Mouse (Mus musculus) liver, embryonic 14.5 days (tissue): Measurements from ENCODE around the gene Ints6l. TPM values are rescaled to one million over a fixed set of nuclear protein-coding genes. Genes with fewer than 3 reads are reported as not detected.

Experiments
- ATAC-seq: fragments of 200-750 bp; cut with Nextera tagmentation; 2 replicates; pipeline ENCODE4 v1.8.0; 2017; ENCODE audit warnings: moderate number of reproducible peaks, mild to moderate bottlenecking, moderate library complexity; ENCODE audit not compliant: insufficient read depth
- DNase-seq, 3 experiments: peaks; one replicate each; pipeline ENCODE4 v3.0.0-alpha.2; 2012 to 2013; ENCODE audit warnings: low read depth in 3 of 3, low spot score in 3 of 3
- H3K27ac ChIP-seq: fragments of 300-500 bp; sonication (generic); 2 replicates; pipeline ENCODE4 v1.5.1; 2014; ENCODE audit warnings: moderate library complexity, mild to moderate bottlenecking, control low read depth, inconsistent platforms
- H3K27me3 ChIP-seq: fragments of 300-500 bp; sonication (generic); 2 replicates; pipeline ENCODE4 v1.6.1; 2014; ENCODE audit warnings: mild to moderate bottlenecking, low read length, moderate library complexity; ENCODE audit not compliant: control insufficient read depth, insufficient read depth
- H3K36me3 ChIP-seq: fragments of 300-500 bp; sonication (generic); replicated peaks from 2 replicates; pipeline ENCODE4 v1.6.1; 2014; ENCODE audit warnings: low read depth; ENCODE audit not compliant: control insufficient read depth, insufficient read depth
- H3K4me1 ChIP-seq, 2 experiments: fragments of 200-500 bp in 1 of 2; fragments of 300-500 bp in 1 of 2; sonication (generic) in 1 of 2; replicated peaks; 2 replicates each; pipeline ENCODE4 v1.6.1; 2012 to 2014; ENCODE audit warnings: antibody characterized with exemption in 1 of 2, inconsistent platforms in 1 of 2, low read length in 1 of 2; ENCODE audit not compliant: control insufficient read depth in 2 of 2, insufficient read depth in 2 of 2
- H3K4me2 ChIP-seq: fragments of 300-500 bp; sonication (generic); 2 replicates; pipeline ENCODE4 v1.6.1; 2014; ENCODE audit warnings: low read depth, mild to moderate bottlenecking, control low read depth, moderate library complexity
- H3K4me3 ChIP-seq, 2 experiments: fragments of 200-500 bp in 1 of 2; fragments of 300-500 bp in 1 of 2; sonication (generic) in 1 of 2; 2 replicates each; pipeline ENCODE4 v1.5.1; 2012 to 2014; ENCODE audit warnings: low read depth in 2 of 2, low read length in 2 of 2, mild to moderate bottlenecking in 2 of 2, control low read depth in 1 of 2, inconsistent platforms in 1 of 2, moderate library complexity in 1 of 2; ENCODE audit not compliant: insufficient read depth in 1 of 2
- H3K9ac ChIP-seq: fragments of 300-500 bp; sonication (generic); replicated peaks from 2 replicates; pipeline ENCODE4 v1.6.1; 2014; ENCODE audit warnings: mild to moderate bottlenecking, control low read depth, moderate library complexity
- H3K9me3 ChIP-seq: fragments of 300-500 bp; sonication (generic); 2 replicates; pipeline ENCODE4 v1.6.1; 2016; ENCODE audit warnings: low read length, mixed read lengths; ENCODE audit not compliant: control insufficient read depth
- CTCF ChIP-seq: IDR thresholded peaks from 2 replicates; pipeline ENCODE4 v1.5.1; 2016; ENCODE audit warnings: antibody characterized with exemption, low read depth, control low read depth
- EP300 ChIP-seq: IDR thresholded peaks from 2 replicates; pipeline ENCODE4 v1.6.1; 2016; ENCODE audit warnings: antibody characterized with exemption, low read depth
- WGBS: fragments of 180-500 bp; shearing (Covaris S2); extraction: QIAGEN DNeasy Blood & Tissue Kit; methylation state at CpG from one replicate; pipeline ENCODE4 v1.1.7; 2014; ENCODE audit not compliant: insufficient replicate concordance; 5-methylcytosine and 5-hydroxymethylcytosine counted together
- polyA plus RNA-seq, 2 experiments: library from polyadenylated mRNA; depleted of rRNA in 1 of 2; stranded (reverse) in 1 of 2; unstranded in 1 of 2; fragments of >200 nt; fragmentation: Nextera tagmentation in 1 of 2; extraction: Ambion mirVana in 1 of 2; gene quantifications; 2 replicates each; pipeline versions ENCODE4 v1.2.1 to v1.2.3; 2012 to 2014

Gene Ints6l
- polyA plus RNA-seq, 2 experiments, result 36.4 to 79.7 TPM

DNA sequence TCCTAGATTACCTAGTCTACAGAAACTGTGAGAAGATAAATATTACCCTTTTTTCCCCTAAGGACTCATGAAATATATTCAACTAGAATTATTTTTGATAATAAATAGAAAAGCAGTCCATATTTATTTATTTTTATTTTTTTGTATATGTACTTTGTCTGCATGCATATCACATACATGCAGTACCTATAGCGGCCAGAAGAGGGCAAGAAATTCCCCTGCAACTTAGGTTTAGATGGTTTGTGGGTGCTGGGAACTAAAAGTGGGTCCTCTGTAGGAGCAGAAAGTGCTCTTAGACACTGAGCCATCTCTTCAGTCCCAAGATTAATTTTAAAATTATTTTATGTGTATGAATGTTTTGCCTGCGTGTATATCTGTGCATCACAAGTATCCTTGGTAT is 24.1 kb upstream of the Ints6l start:
- Histone ChIP-seq H3K4me2 (no peak overlapping the region), H3K9ac (no peak overlapping the region), H3K27ac (no peak overlapping the region), H3K4me3 (no peak overlapping the region), H3K9me3 (no peaks in the 10 kb centered on the region; the same call in none of the 2 replicates), H3K27me3 (no peaks in the 10 kb centered on the region), H3K36me3 (no peaks in the 10 kb centered on the region), H3K4me1 (0 out of 4 replicates have a peak, but pooled peaks cover 0 to 4% of the 10 kb centered on the region in 2 experiments)
- ATAC-seq (no peak), DNase-seq (no peak)
- no peak for TF ChIP-seq EP300
- TF ChIP-seq CTCF, result peak; percentile 49; the same call in 1 of the 2 replicates
- 45% methylated on average over 2 of the region's 2 CpGs for WGBS

- no peak overlapping the region for H3K27ac ChIP-seq
- WGBS, result 20% methylated on average over 7 of the region's 7 CpGs
- H3K9ac ChIP-seq, result no peak overlapping the region
- DNase-seq, result no peak
- H3K36me3 ChIP-seq, result no peaks in the 10 kb centered on the region
- H3K4me3 ChIP-seq, result no peak overlapping the region
- peak overlapping the region; percentile 6; the same call in 1 of the 2 replicates for H3K4me2 ChIP-seq
- no peaks in the 10 kb centered on the region; the same call in none of the 2 replicates for H3K9me3 ChIP-seq
- peaks cover 0 to 3% of the 10 kb centered on the region in 2 experiments; a peak in 1 of 4 replicates for H3K4me1 ChIP-seq
- TF ChIP-seq EP300 (peak; percentile 29; the same call in 1 of the 2 replicates), CTCF (no peak)
- ATAC-seq, result peak; percentile 41; the same call in 1 of the 2 replicates
- no peaks in the 10 kb centered on the region for H3K27me3 ChIP-seq
Measured at GRCm38 (mm10) chrX:56435758-56436283, 18.8 kb upstream of the Ints6l start.

- no peaks in the 10 kb centered on the region for H3K9me3 ChIP-seq
- peak overlapping the region; percentile 90 for H3K27ac ChIP-seq
- TF ChIP-seq CTCF (no peak), EP300 (peak; percentile 91)
- H3K4me3 ChIP-seq, result no peak overlapping the region
- peak overlapping the region; percentile 44 for H3K4me2 ChIP-seq
- peak; percentile 97 for ATAC-seq
- 27% methylated on average over 11 of the region's 11 CpGs for WGBS
- H3K27me3 ChIP-seq, result no peaks in the 10 kb centered on the region
- H3K9ac ChIP-seq, result peak overlapping the region; percentile 44
- H3K4me1 ChIP-seq, result peaks cover 18 to 33% of the 10 kb centered on the region in 2 experiments
- DNase-seq, result peak; percentile 77 to 82 (median 81)
- H3K36me3 ChIP-seq, result no peaks in the 10 kb centered on the region
Measured at GRCm38 (mm10) chrX:56446487-56447428, 7.9 kb upstream of the Ints6l start.

- ATAC-seq (no peak), DNase-seq (no peak)
- no peak for TF ChIP-seq EP300
- no peak for TF ChIP-seq CTCF
- Histone ChIP-seq H3K27me3 (no peaks in the 10 kb centered on the region), H3K4me3 (no peak within 1 kb of the TSS), H3K4me2 (peak within 1 kb of the TSS; percentile 44), H3K4me1 (peaks cover 18 to 33% of the 10 kb centered on the region in 2 experiments), H3K9ac (peak within 1 kb of the TSS; percentile 44), H3K36me3 (no peaks in the 10 kb centered on the region), H3K9me3 (no peaks in the 10 kb centered on the region), H3K27ac (peak within 1 kb of the TSS; percentile 90)
- WGBS, result 30% methylated on average over 4 of the region's 4 CpGs
Measured at GRCm38 (mm10) chrX:56447524-56448015, 7.1 kb upstream of the Ints6l start, which contains the start of gene Gm2174. Gene Gm2174, plus strand, starts transcription at chrX:56447965.
